ENCODE assay signal across 19 mouse cellular contexts in genomic region chr8:111606961-111607360, GRCm38 (mm10).
"Had no signal": no experiment of that assay in that cellular context is flagged by ENCODE, and none has a peak within 500 bp of the region (broad histone marks: within the 10 kb centered on the region; RNA-seq: fewer than 3 reads in every experiment).

No protein-coding gene starts in this region.

- H3K4me2 ChIP-seq: limb, embryonic 13.5 days; liver, embryonic 12.5 days; liver, embryonic 15.5 days; midbrain, embryonic 12.5 days; midbrain, embryonic 15.5 days; neural tube, embryonic 12.5 days; neural tube, embryonic 15.5 days had no signal

- H3K4me1 ChIP-seq: limb, embryonic 10.5 days; liver, embryonic 15.5 days; midbrain, embryonic 12.5 days; neural tube, embryonic 12.5 days had no signal

- H3K9ac ChIP-seq: limb, embryonic 13.5 days; liver, embryonic 12.5 days; liver, embryonic 15.5 days; midbrain, embryonic 12.5 days; midbrain, embryonic 15.5 days; neural tube, embryonic 12.5 days; neural tube, embryonic 15.5 days had no signal

- H3K36me3 ChIP-seq: liver, embryonic 15.5 days; midbrain, embryonic 15.5 days; neural tube, embryonic 12.5 days; neural tube, embryonic 15.5 days had no signal

- ATAC-seq: liver, embryonic 12.5 days; midbrain, embryonic 15.5 days had no signal

- H3K27me3 ChIP-seq: limb, embryonic 13.5 days; liver, embryonic 12.5 days; liver, embryonic 15.5 days; midbrain, embryonic 12.5 days; midbrain, embryonic 15.5 days; neural tube, embryonic 12.5 days; neural tube, embryonic 15.5 days had no signal

- DNase-seq: kidney, adult 11 months; liver; lung, adult 2 months; right cerebral cortex, adult 18-20 months; right cerebral cortex, postnatal 14 days; right cerebral cortex, postnatal 4 days; thymus, adult 2 months; thymus, postnatal 14 days; thymus, postnatal 4 days had no signal

- H3K9me3 ChIP-seq: limb, embryonic 10.5 days; limb, embryonic 13.5 days; liver, embryonic 12.5 days; liver, embryonic 15.5 days; midbrain, embryonic 12.5 days; midbrain, embryonic 15.5 days; neural tube, embryonic 12.5 days; neural tube, embryonic 15.5 days had no signal

- H3K27ac ChIP-seq: limb, embryonic 10.5 days; limb, embryonic 13.5 days; liver, embryonic 12.5 days; liver, embryonic 15.5 days; macrophage; midbrain, embryonic 12.5 days; midbrain, embryonic 15.5 days; neural tube, embryonic 12.5 days; neural tube, embryonic 15.5 days; stomach, postnatal 0 days had no signal

- H3K4me3 ChIP-seq: limb, embryonic 10.5 days; limb, embryonic 13.5 days; liver, embryonic 12.5 days; liver, embryonic 15.5 days; midbrain, embryonic 12.5 days; midbrain, embryonic 15.5 days; neural tube, embryonic 12.5 days; neural tube, embryonic 15.5 days had no signal
